Mouse (Mus musculus) stomach, postnatal 0 days (tissue): ENCODE measurements around the gene Ppme1.

Source experiments
- CTCF ChIP-seq: IDR thresholded peaks from 2 replicates; pipeline ENCODE4 v1.5.1; 2016; ENCODE audit warnings: antibody characterized with exemption, low read depth, mild to moderate bottlenecking, moderate library complexity
- EP300 ChIP-seq: optimal IDR thresholded peaks from 2 replicates; pipeline ENCODE3; 2016; ENCODE audit warnings: antibody characterized with exemption

DNA sequence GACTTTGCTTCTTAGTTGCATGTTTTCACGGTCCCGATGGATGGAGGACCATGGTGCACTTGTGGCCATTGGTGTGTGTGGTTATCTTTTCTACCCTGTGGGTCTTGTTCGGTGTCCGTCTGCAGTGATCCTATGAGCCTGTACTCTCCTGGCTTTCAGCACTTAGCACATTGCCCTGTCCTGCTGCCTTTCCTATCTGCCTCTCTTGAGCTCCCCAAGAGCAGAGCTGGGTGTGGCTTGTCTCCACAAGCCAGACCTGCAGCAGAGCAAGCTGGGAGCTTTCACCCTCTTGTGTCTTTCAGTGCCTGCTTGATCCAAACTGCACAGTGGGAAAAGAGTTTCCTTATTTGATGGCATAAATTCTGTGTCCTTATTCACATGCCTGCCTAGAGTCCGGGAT lies 54.6 kb downstream of the Ppme1 start:
- TF ChIP-seq CTCF: no peak
- no peak for TF ChIP-seq EP300
